Mouse (Mus musculus) stomach, postnatal 0 days (tissue): ENCODE measurements around the gene Hectd4.

ENCODE experiments used
- CTCF ChIP-seq: IDR thresholded peaks from 2 replicates; pipeline ENCODE4 v1.5.1; 2016; ENCODE audit warnings: antibody characterized with exemption, low read depth, mild to moderate bottlenecking, moderate library complexity
- EP300 ChIP-seq: optimal IDR thresholded peaks from 2 replicates; pipeline ENCODE3; 2016; ENCODE audit warnings: antibody characterized with exemption

DNA sequence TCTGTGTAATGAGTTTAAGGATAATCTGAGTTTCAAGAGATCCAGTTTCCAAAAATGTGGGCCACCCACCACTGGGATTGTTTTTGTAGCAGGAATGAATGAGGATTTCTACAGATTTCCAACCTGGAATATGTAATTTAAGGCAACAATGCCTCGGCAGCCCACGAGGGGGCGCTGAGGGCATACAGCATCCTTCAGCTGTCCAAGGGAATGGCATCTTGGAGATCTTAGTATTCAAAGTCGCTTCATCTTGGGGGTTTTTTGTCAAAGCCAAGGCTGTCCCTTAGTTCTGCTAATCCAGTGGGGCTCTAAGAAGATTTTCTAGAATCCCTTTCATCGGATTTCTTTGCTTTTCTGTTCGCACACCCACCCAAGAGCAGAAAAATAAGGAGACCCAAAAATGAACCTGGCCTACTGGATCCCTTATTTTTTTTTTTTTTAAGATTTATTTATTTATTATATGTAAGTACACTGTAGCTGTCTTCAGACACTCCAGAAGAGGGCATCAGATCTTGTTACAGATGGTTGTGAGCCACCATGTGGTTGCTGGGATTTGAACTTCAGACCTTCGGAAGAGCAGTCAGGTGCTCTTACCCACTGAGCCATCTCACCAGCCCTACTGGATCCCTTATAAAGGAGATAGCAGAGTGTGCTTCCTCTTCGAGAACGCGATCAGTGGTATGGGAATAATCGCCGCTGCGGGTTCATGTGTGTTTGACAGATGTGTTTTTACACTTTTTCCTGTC is 4.5 kb upstream of the Hectd4 start:
- TF ChIP-seq CTCF = peak; percentile 96
- no peak for TF ChIP-seq EP300
